Mouse (Mus musculus) MEL (cell line): ENCODE measurements at regions not wholly inside any gene's neighbourhood (a gene's known extent, or its start where the extent isn't known, plus 50 kb on each side); places are given as distances from the start of the nearest gene placed in this dataset.

Source experiments
- DNase-seq: peaks from one replicate; pipeline ENCODE4 v3.0.0; 2011; ENCODE audit warnings: low read depth, low spot score
- H3K27ac ChIP-seq: 2 replicates; pipeline ENCODE4 v1.5.1; 2012; ENCODE audit warnings: low read depth, mild to moderate bottlenecking, control low read depth, low read length, moderate library complexity; ENCODE audit not compliant: control insufficient read depth
- H3K27me3 ChIP-seq, 2 experiments: fragments of 150-350 bp in 1 of 2; sonication (generic) in 1 of 2; 2 replicates each; pipeline ENCODE4 v1.6.1; 2012; ENCODE audit warnings: low read length in 2 of 2, mild to moderate bottlenecking in 2 of 2, improper control_type of control experiment in 1 of 2, moderate library complexity in 1 of 2; ENCODE audit not compliant: insufficient read depth in 2 of 2, control insufficient read depth in 1 of 2
- H3K36me3 ChIP-seq, 2 experiments: 2 replicates each; pipeline ENCODE4 v1.6.1; 2012 to 2014; ENCODE audit warnings: low read length in 2 of 2, improper control_type of control experiment in 1 of 2, inconsistent platforms in 1 of 2, mild to moderate bottlenecking in 1 of 2; ENCODE audit not compliant: insufficient read depth in 2 of 2, control insufficient read depth in 1 of 2
- H3K4me1 ChIP-seq, 2 experiments: fragments of 150-350 bp in 1 of 2; sonication (generic) in 1 of 2; 2 replicates each; pipeline ENCODE4 v1.6.1; 2012; ENCODE audit warnings: low read length in 2 of 2, improper control_type of control experiment in 1 of 2, mild to moderate bottlenecking in 1 of 2; ENCODE audit not compliant: insufficient read depth in 2 of 2, control insufficient read depth in 1 of 2
- H3K4me3 ChIP-seq, 2 experiments: fragments of 150-350 bp in 1 of 2; sonication (generic) in 1 of 2; 2 replicates each; pipeline ENCODE4 v1.5.1; 2012; ENCODE audit warnings: low read depth in 2 of 2, low read length in 2 of 2, mild to moderate bottlenecking in 2 of 2, moderate library complexity in 2 of 2, control low read depth in 1 of 2, improper control_type of control experiment in 1 of 2; ENCODE audit not compliant: control insufficient read depth in 1 of 2, insufficient read depth in 1 of 2
- H3K79me2 ChIP-seq: 2 replicates; pipeline ENCODE4 v1.6.1; 2012; ENCODE audit warnings: mild to moderate bottlenecking, low read length, moderate library complexity; ENCODE audit not compliant: control insufficient read depth, poor library complexity, insufficient read depth
- H3K9ac ChIP-seq: 2 replicates; pipeline ENCODE4 v1.6.1; 2012; ENCODE audit warnings: low read depth, mild to moderate bottlenecking, control low read depth, low read length, moderate library complexity; ENCODE audit not compliant: control insufficient read depth, poor library complexity, severe bottlenecking
- H3K9me3 ChIP-seq: fragments of 150-350 bp; sonication (generic); replicated peaks from 2 replicates; pipeline ENCODE4 v1.6.1; 2012; ENCODE audit warnings: mild to moderate bottlenecking, low read length, improper control_type of control experiment, moderate library complexity; ENCODE audit not compliant: insufficient read depth
- ELF1 ChIP-seq: IDR thresholded peaks from 2 replicates; pipeline ENCODE4 v1.6.1; 2014; ENCODE audit warnings: low read depth, mild to moderate bottlenecking, inconsistent platforms, low read length, improper control_type of control experiment, moderate library complexity
- GABPA ChIP-seq: IDR thresholded peaks from 2 replicates; pipeline ENCODE4 v1.6.1; 2012; ENCODE audit warnings: low read depth, mild to moderate bottlenecking, inconsistent platforms, low read length, improper control_type of control experiment, moderate library complexity
- GATA1 ChIP-seq: IDR thresholded peaks from 2 replicates; pipeline ENCODE4 v1.6.1; 2011; ENCODE audit warnings: low read depth, low read length, improper control_type of control experiment
- MYC ChIP-seq: IDR thresholded peaks from 2 replicates; pipeline ENCODE4 v1.6.1; 2011; ENCODE audit warnings: low read depth, mild to moderate bottlenecking, low read length, improper control_type of control experiment, moderate library complexity
- POLR2A ChIP-seq, 2 experiments: IDR thresholded peaks; 2 replicates each; pipeline ENCODE4 v1.6.1; 2011 to 2012; ENCODE audit warnings: low read length in 2 of 2, mild to moderate bottlenecking in 2 of 2, control low read depth in 1 of 2, improper control_type of control experiment in 1 of 2, low read depth in 1 of 2, moderate library complexity in 1 of 2; ENCODE audit not compliant: control insufficient read depth in 1 of 2, insufficient read depth in 1 of 2, poor library complexity in 1 of 2
- POLR2AphosphoS2 ChIP-seq: IDR thresholded peaks from 2 replicates; pipeline ENCODE4 v1.6.1; 2011; ENCODE audit warnings: low read length, improper control_type of control experiment
- POLR2AphosphoS5 ChIP-seq: IDR thresholded peaks from 2 replicates; pipeline ENCODE4 v1.6.1; 2012; ENCODE audit warnings: low read depth, borderline replicate concordance, mild to moderate bottlenecking, inconsistent platforms, low read length, moderate library complexity, mixed read lengths
- RAD21 ChIP-seq: IDR thresholded peaks from 2 replicates; pipeline ENCODE4 v1.6.1; 2011; ENCODE audit warnings: mild to moderate bottlenecking, low read depth, low read length, improper control_type of control experiment
- SIN3A ChIP-seq: IDR thresholded peaks from 2 replicates; pipeline ENCODE4 v1.6.1; 2012; ENCODE audit warnings: low read length, improper control_type of control experiment, inconsistent platforms
- TAL1 ChIP-seq: IDR thresholded peaks from 2 replicates; pipeline ENCODE4 v1.6.1; 2012; ENCODE audit warnings: mild to moderate bottlenecking, inconsistent platforms, low read length, moderate library complexity, mixed read lengths
- UBTF ChIP-seq: IDR thresholded peaks from 2 replicates; pipeline ENCODE4 v1.6.1; 2012; ENCODE audit warnings: low read depth, mild to moderate bottlenecking, inconsistent platforms, low read length, improper control_type of control experiment, moderate library complexity, borderline replicate concordance; ENCODE audit not compliant: insufficient read depth
- USF1 ChIP-seq: IDR thresholded peaks from 2 replicates; pipeline ENCODE4 v1.6.1; 2014; ENCODE audit warnings: low read depth, mild to moderate bottlenecking, inconsistent platforms, low read length, improper control_type of control experiment, moderate library complexity
- ZMIZ1 ChIP-seq: IDR thresholded peaks from 2 replicates; pipeline ENCODE4 v1.6.1; 2012; ENCODE audit warnings: low read depth, mild to moderate bottlenecking, inconsistent platforms, low read length, improper control_type of control experiment, moderate library complexity

- H3K79me2 ChIP-seq = no peaks in the 10 kb centered on the region
- no peaks in the 10 kb centered on the region for H3K27me3 ChIP-seq
- no peak overlapping the region for H3K4me3 ChIP-seq
- no peaks in the 10 kb centered on the region for H3K36me3 ChIP-seq
- no peak overlapping the region for H3K27ac ChIP-seq
- TF ChIP-seq GABPA (no peak), TAL1 (no peak), RAD21 (no peak), GATA1 (no peak), ELF1 (no peak), POLR2A (IDR thresholded peaks at IDR 0.05; ENCODE audit: control insufficient read depth in 1 of 2, insufficient read depth in 1 of 2, low read depth in 1 of 2, low read length in 2 of 2, poor library complexity in 1 of 2) (no peak)
- H3K9me3 ChIP-seq = 0 out of 2 replicates have a peak, but pooled peaks cover 2% of the 10 kb centered on the region
- DNase-seq = no peak
- H3K4me1 ChIP-seq = no peaks in the 10 kb centered on the region
- H3K9ac ChIP-seq = no peak overlapping the region
Measured at GRCm38 (mm10) chr11:114238801-114239200, 172.0 kb upstream of the Sdk2 start.

DNA sequence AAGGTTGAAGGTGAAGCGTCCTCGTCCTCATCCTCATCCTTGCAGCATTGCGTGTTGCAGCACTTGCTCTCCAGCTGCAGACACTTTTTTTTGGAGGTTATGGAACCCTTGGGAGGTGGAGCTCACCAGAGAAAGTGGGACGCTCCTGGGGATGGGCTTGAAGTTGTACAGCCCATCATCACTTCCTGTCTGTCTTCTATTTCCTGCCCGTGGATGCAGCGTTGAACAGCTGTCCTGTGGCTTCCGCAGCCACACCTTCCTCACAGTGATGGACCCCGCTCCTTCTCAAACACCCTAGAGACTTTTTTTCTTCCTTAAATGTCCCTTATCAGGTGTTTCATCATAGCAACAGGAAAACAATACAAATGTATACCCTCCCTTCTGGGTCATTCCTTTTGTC is 171.5 kb upstream of the Sdk2 start:
- no peak overlapping the region for H3K9ac ChIP-seq
- 0 out of 2 replicates have a peak, but pooled peaks cover 2% of the 10 kb centered on the region for H3K9me3 ChIP-seq
- no peak for TF ChIP-seq POLR2AphosphoS2
- TF ChIP-seq, all 39 proteins: peak for 0
- Histone ChIP-seq H3K36me3 (no peaks in the 10 kb centered on the region), H3K4me1 (no peaks in the 10 kb centered on the region), H3K27me3 (no peaks in the 10 kb centered on the region), H3K27ac (no peak overlapping the region), H3K4me3 (no peak overlapping the region), H3K79me2 (no peaks in the 10 kb centered on the region)
- DNase-seq = no peak

DNA sequence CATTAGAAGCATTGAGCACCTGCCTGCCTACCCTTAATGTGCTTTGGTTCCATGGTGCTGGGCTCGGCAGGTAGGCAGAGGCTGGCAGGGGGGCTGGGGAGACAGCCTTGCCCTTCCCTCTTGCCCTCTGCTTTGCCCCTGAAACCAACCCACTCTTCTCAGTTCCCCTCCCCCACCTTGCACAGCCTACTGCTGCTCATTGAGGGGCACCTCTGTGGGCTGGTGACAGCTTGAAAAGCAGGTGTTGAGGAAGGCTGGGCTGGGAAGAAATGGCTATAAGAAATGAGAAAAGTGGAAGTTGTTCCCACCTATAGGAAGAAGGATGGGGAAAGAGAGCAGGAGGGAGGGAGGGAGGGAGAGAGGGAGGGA is 167.7 kb upstream of the Sdk2 start:
- Histone ChIP-seq H3K36me3 (no peaks in the 10 kb centered on the region), H3K4me1 (no peaks in the 10 kb centered on the region), H3K27me3 (no peaks in the 10 kb centered on the region), H3K4me3 (no peak overlapping the region), H3K9me3 (0 out of 2 replicates have a peak, but pooled peaks cover 2% of the 10 kb centered on the region), H3K9ac (no peak overlapping the region), H3K79me2 (no peaks in the 10 kb centered on the region), H3K27ac (no peak overlapping the region)
- TF ChIP-seq ELF1 = no peak
- no peak for TF ChIP-seq UBTF
- no peak for TF ChIP-seq USF1
- no peak for TF ChIP-seq SIN3A
- TF ChIP-seq POLR2AphosphoS5 = no peak
- no peak for TF ChIP-seq MYC
- no peak for TF ChIP-seq ZMIZ1
- DNase-seq = no peak
